Mouse (Mus musculus) limb, embryonic 14.5 days (tissue): ENCODE results near the gene Lmo7. TPM values are rescaled to one million over a fixed set of nuclear protein-coding genes. Genes with fewer than 3 reads are reported as not detected.

Source experiments
- ATAC-seq: fragments of 200-750 bp; cut with Nextera tagmentation; 2 replicates; pipeline ENCODE4 v1.8.0; 2017; ENCODE audit warnings: low read depth, moderate number of reproducible peaks, moderate TSS enrichment; ENCODE audit not compliant: low FRiP score
- DNase-seq: peaks from one replicate; pipeline ENCODE4 v3.0.0-alpha.2; 2015; ENCODE audit warnings: low spot score
- H3K27ac ChIP-seq: fragments of 300-500 bp; sonication (generic); replicated peaks from 2 replicates; pipeline ENCODE4 v1.5.1; 2014; ENCODE audit warnings: low read depth, mild to moderate bottlenecking, low read length, moderate library complexity, mixed read lengths
- H3K27me3 ChIP-seq: fragments of 300-500 bp; sonication (generic); 2 replicates; pipeline ENCODE4 v1.6.1; 2014; ENCODE audit warnings: low read length, mixed read lengths; ENCODE audit not compliant: control insufficient read depth, insufficient read depth
- H3K36me3 ChIP-seq: fragments of 300-500 bp; sonication (generic); 2 replicates; pipeline ENCODE4 v1.6.1; 2014; ENCODE audit warnings: mild to moderate bottlenecking, low read length, moderate library complexity, mixed read lengths; ENCODE audit not compliant: control insufficient read depth, insufficient read depth
- H3K4me1 ChIP-seq: fragments of 300-500 bp; sonication (generic); 2 replicates; pipeline ENCODE4 v1.6.1; 2014; ENCODE audit warnings: antibody characterized with exemption, low read length, mixed read lengths; ENCODE audit not compliant: control insufficient read depth, insufficient read depth
- H3K4me2 ChIP-seq: fragments of 300-500 bp; sonication (generic); replicated peaks from 2 replicates; pipeline ENCODE4 v1.6.1; 2014; ENCODE audit warnings: low read depth, mild to moderate bottlenecking, low read length, moderate library complexity; ENCODE audit not compliant: severe bottlenecking
- H3K4me3 ChIP-seq: fragments of 300-500 bp; sonication (generic); replicated peaks from 2 replicates; pipeline ENCODE4 v1.5.1; 2014; ENCODE audit warnings: low read length
- H3K9ac ChIP-seq: fragments of 300-500 bp; sonication (generic); 2 replicates; pipeline ENCODE4 v1.6.1; 2014; ENCODE audit warnings: mild to moderate bottlenecking, low read depth, low read length, moderate library complexity; ENCODE audit not compliant: severe bottlenecking
- H3K9me3 ChIP-seq: fragments of 300-500 bp; sonication (generic); 2 replicates; pipeline ENCODE4 v1.6.1; 2016; ENCODE audit warnings: low read length; ENCODE audit not compliant: control insufficient read depth
- POLR2A ChIP-seq: fragments of 200-500 bp; IDR thresholded peaks from 2 replicates; pipeline ENCODE4 v1.8.0; 2012; ENCODE audit warnings: inconsistent platforms, mild to moderate bottlenecking, moderate library complexity, borderline replicate concordance; ENCODE audit not compliant: insufficient read depth, insufficient read length; ENCODE audit errors: extremely low read depth
- WGBS: fragments of 180-500 bp; shearing (Covaris S2); extraction: QIAGEN DNeasy Blood & Tissue Kit; methylation state at CpG from one replicate; pipeline ENCODE4 v1.1.7; 2014; 5-methylcytosine and 5-hydroxymethylcytosine counted together
- polyA plus RNA-seq, 2 experiments: library from polyadenylated mRNA; depleted of rRNA in 1 of 2; stranded (reverse) in 1 of 2; unstranded in 1 of 2; fragments of >200 nt; fragmentation: Nextera tagmentation in 1 of 2; extraction: Ambion mirVana in 1 of 2; gene quantifications; 2 replicates each; pipeline versions ENCODE4 v1.2.1 to v1.2.3; 2012 to 2014

Gene Lmo7
- polyA plus RNA-seq, 2 experiments: 21.6 to 26.2 TPM

DNA sequence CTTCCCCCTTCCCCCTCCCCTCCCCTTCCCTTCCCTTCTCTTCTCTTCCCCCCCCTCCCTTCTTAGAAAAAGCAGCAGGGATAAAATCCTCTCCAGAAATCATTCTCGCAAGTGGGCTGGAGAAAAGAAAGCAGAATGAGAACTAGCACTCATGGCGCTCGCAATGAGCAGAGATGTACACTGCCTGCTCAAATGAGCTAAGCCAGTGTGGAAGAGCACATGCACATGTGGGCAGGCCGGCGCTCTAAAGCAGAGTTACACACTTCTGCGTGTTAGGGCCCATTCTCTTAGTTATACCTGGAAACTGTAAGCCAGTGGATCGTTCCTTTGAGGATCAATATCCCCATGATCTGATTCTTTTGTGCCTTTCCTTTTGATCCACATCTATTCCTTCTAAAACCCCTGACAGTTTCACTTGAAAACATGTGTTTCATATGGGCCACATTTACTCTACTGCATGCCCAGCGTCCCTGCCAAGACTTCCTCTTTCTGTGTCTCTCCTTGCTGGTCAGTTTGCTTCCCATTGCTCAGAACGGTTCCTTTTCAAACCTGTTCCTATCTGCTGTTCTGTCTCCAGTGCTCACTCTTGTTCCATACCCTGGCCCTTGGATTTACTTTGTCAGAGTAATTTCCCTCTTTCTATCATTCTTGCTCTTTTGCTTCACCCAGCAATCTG, 224.2 kb downstream of the Lmo7 start:
- H3K36me3 ChIP-seq: no peaks in the 10 kb centered on the region
- ATAC-seq (no peak), DNase-seq (no peak)
- H3K9me3 ChIP-seq: no peaks in the 10 kb centered on the region
- no peak overlapping the region for H3K27ac ChIP-seq
- no peak for TF ChIP-seq POLR2A
- H3K27me3 ChIP-seq: no peaks in the 10 kb centered on the region
- no peak overlapping the region for H3K4me2 ChIP-seq
- no peaks in the 10 kb centered on the region for H3K4me1 ChIP-seq
- no peak overlapping the region for H3K4me3 ChIP-seq
- 83% methylated on average over 9 of the region's 9 CpGs for WGBS
- no peak overlapping the region for H3K9ac ChIP-seq

- no peak overlapping the region for H3K4me3 ChIP-seq
- DNase-seq (no peak), ATAC-seq (no peak)
- no peaks in the 10 kb centered on the region for H3K36me3 ChIP-seq
- no peak overlapping the region for H3K4me2 ChIP-seq
- 75% methylated on average over 6 of the region's 6 CpGs for WGBS
- no peaks in the 10 kb centered on the region for H3K4me1 ChIP-seq
- TF ChIP-seq POLR2A: no peak
- no peak overlapping the region for H3K9ac ChIP-seq
- no peaks in the 10 kb centered on the region for H3K9me3 ChIP-seq
- H3K27ac ChIP-seq: no peak overlapping the region
- H3K27me3 ChIP-seq: no peaks in the 10 kb centered on the region
Measured at GRCm38 (mm10) chr14:101964381-101964780, 234.6 kb downstream of the Lmo7 start.

DNA sequence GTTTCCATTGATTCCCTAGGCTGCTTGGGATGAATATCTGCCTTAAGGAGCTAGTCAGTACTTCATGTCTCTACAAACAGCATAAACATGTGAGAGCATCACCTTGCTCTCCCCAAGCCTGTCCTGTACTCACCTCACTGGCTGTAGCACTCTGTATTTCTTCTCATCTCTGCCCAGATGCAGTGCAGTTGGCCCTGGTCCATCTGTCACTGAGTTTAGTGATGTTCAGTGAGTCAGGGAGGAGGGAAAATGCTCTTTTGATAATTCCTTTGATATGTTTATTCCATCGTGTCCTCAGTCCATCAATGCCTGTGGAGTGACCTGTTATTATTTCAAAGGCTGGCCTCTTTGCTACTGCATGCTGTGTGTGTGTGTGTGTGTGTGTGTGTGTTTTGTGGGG, 235.2 kb downstream of the Lmo7 start:
- WGBS: 71% methylated on average over 1 of the region's 1 CpGs

GRCm38 (mm10) chr14:101972764-101973163, 243.0 kb downstream of the Lmo7 start:
- TF ChIP-seq POLR2A: no peak
- H3K27ac ChIP-seq: no peak overlapping the region
- no peaks in the 10 kb centered on the region for H3K9me3 ChIP-seq
- H3K36me3 ChIP-seq: no peaks in the 10 kb centered on the region
- ATAC-seq (no peak), DNase-seq (no peak)
- no peaks in the 10 kb centered on the region for H3K4me1 ChIP-seq
- no peaks in the 10 kb centered on the region for H3K27me3 ChIP-seq
- 86% methylated on average over 1 of the region's 1 CpGs for WGBS
- H3K4me2 ChIP-seq: no peak overlapping the region
- no peak overlapping the region for H3K9ac ChIP-seq
- no peak overlapping the region for H3K4me3 ChIP-seq

More for the DNA sequence above, 235.2 kb downstream of the Lmo7 start:
- DNase-seq (no peak), ATAC-seq (no peak)
- no peak overlapping the region for H3K9ac ChIP-seq
- no peaks in the 10 kb centered on the region for H3K27me3 ChIP-seq
- no peak overlapping the region for H3K4me2 ChIP-seq
- no peak overlapping the region for H3K4me3 ChIP-seq
- H3K27ac ChIP-seq: no peak overlapping the region
- H3K4me1 ChIP-seq: no peaks in the 10 kb centered on the region
- H3K9me3 ChIP-seq: no peaks in the 10 kb centered on the region
- H3K36me3 ChIP-seq: no peaks in the 10 kb centered on the region
- TF ChIP-seq POLR2A: no peak

DNA sequence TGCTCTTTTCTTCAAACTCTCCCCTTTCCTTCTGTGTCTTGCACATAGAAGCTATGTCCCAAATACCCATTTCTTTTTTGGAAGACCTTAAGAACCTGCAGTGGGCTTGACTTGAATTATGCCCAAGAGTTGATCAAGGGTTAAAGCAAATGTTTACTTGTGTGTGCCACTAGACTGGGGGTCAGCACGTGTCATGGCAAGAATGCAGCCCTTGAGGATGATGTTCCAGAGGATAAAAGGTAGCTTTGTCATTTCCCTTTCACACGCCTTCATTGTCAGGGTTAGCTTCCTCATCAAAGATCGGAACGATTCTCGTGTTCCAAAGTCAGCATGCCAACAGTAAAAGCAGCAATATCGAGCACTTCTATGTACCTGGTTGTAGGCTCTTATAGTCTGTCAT, 243.4 kb downstream of the Lmo7 start:
- Histone ChIP-seq H3K4me2 (no peak overlapping the region), H3K4me1 (no peaks in the 10 kb centered on the region), H3K36me3 (no peaks in the 10 kb centered on the region), H3K9me3 (no peaks in the 10 kb centered on the region), H3K27me3 (no peaks in the 10 kb centered on the region), H3K27ac (no peak overlapping the region), H3K9ac (no peak overlapping the region), H3K4me3 (no peak overlapping the region)
- no peak for ATAC-seq
- 62% methylated on average over 6 of the region's 6 CpGs for WGBS
- TF ChIP-seq POLR2A: no peak
- no peak for DNase-seq
